Mouse (Mus musculus): Measurements from ENCODE around the gene Nfatc2.

Nfatc2 gene

DNA sequence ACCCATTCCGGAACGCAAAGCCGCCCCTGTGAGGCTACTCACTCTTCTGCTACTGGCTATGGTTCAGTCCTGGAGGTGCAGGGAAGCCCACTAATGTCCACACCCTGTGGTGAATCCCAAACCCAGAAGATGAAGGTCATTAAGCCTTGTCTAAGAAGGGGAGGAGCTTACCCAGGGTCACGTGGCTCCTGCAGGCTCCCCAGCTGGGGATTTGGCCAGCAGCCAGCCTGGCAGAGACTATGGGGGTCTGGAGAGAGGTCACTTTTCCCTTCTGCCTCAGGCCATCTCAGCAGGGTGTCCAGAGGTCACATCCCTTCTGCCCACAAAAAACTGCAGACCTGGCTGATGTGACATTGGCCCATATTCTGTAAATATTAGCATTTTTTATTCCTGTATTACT is 153.9 kb downstream of the Nfatc2 start:
- peak in 1 of 2 experiments; percentile 33 for DNase-seq (ENCODE audit: inconsistent age in 2 of 2, low spot score in 1 of 2)

DNA sequence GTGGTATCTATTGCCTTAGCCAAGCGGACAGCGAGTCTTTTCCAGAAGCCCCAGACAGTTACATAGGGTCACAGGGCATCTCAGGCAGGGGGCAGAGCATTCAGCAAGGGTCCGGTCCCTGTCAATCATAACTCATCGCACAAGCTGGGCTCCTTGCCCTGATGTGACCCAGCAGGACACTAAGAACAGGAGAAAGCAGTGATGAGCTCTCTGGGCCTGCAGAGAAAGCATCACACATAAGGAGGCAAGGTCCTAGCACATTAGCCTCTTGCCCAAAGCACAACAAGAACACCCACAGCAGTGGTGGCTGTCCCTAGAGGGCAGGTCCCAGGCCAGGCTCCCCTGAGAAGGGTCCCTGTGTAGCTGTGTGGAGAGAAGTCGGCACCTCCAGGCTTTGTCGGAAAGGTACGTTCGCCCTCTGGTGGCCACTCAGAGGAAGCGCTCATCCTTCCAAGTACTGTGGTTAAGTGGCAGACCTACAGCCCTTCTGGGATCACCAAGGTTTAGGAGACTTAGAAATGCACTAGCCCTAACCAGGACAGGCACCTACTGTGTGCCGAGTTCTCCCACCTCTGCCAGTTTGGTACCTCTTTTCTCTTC is 156.1 kb downstream of the Nfatc2 start:
- DNase-seq (ENCODE audit: inconsistent age in 2 of 2, low spot score in 1 of 2) = peak; percentile 39 to 80

DNA sequence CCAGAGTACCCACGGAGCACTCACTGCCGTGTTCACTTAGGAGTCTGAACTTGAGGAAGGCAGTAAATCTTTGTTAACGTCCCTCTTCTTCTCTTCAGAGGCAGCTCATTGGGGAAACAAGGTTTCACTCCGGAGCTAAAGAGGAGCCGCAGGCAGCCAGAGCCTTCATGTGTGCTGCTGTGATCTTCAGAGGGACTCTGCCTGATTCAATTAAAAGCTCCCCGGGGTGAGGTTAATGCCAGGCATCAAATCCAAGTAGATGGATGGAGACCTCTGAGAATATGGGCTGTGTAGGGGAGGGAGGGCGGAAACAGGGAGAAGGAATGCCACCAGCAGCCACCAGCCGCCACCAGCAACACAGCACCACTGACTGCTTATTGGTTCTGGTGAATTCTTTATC is 157.3 kb downstream of the Nfatc2 start:
- no peak for DNase-seq (ENCODE audit: inconsistent age in 2 of 2, low spot score in 1 of 2)

DNA sequence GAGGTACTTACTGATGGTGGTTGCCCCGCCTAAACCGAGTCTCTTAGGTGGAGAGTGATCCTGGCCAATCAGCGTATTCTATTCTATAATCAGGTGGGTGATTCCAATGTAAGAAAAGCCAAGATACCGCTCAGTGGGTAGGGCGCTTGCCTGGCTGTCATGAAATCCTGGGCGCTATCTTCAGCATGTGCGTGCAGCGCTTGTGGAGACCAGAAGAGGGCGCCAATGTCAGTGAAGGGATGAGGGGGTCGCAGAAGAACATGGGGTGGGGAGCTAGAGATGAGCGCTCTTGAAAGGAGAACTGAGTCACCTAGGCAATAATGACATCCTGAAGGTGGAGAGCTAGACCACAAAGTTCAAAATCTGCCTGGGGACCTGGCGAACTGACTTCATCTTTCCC is 160.0 kb downstream of the Nfatc2 start:
- no peak for DNase-seq (ENCODE audit: inconsistent age in 2 of 2, low spot score in 1 of 2)

DNA sequence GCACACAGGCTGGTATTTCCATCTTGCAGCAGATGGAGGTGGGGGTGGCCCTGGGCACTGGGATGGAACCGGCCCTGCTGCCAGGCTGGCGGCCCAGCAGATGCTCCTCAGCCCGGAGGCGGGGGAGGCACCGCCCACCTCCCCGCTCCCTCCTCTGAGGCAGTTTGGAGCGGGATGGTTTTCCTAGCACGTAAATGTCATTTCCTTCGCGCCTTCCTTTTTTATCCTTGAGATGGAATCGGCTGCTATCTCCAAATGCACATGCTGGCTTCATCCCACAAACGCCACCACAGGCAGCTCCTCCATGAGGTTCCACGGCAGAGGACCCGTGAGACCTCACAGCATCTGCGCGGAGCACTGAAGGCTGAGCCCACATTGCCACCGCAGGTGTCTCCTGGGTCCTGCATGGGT is 160.5 kb downstream of the Nfatc2 start:
- no peak for DNase-seq (ENCODE audit: inconsistent age in 2 of 2, low spot score in 1 of 2)

DNA sequence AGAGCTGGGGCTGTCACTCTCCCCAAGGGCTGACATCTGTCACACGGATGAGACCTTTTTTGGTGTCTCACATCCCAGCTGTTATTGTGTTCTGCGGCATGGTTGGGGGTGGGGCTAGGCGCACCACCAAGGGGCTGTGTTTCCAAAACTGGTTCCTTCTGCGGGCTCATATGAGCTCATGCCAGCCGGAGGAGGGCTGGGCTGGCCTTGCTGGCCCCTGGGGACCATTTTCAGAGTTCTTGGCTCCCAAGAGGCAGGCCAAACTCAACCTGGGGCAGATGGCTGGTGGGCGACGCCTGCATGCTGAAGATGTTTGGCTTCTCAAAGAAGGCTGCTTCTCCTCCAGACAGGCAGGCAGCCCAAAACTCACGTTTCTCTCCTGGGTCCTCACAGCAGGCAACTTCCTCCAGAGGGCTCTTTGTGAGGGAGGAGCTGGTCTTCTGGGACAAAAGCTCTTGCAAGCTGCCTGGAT is 162.4 kb downstream of the Nfatc2 start:
- no peak for DNase-seq (ENCODE audit: inconsistent age in 2 of 2, low spot score in 1 of 2)

DNA sequence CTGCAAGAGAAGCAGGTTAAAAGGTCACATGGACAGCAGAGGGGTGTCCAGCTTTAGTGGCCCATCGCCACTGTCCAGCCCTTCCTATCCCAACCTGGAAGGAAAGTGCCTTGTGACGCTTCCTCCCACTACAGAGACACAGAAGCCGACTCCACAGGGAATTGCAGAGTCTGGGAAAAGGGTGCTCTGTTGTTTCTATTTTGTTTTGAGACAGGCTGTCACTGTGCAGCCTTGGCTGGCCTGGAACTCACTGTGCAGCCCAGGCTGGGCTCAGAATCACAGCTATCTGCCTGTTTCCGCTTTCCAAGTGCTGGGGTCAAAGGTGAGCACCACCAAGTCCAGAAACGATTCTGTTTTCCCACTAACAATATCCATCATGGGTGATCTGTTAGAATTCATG is 167.3 kb downstream of the Nfatc2 start:
- no peak for DNase-seq (ENCODE audit: inconsistent age in 2 of 2, low spot score in 1 of 2)

DNA sequence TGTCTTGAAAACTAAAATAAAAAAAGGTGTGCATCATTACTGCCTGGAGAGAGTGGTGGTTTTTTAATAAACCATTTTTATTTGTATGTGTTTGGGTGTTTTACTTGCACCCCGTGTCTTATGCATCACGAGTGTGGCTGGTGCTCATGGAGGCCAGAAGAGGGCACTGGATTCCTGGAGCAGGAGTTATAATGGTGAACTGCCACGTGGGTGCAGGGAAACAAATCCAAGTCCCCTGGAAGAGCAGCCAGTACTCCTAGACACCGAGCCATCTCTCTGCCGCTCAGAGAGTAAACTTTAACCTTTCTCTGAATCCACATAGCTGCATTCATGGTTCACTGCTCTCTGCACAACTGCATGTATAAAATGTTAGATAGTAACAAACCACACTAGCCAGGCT is 168.1 kb downstream of the Nfatc2 start:
- no peak for DNase-seq (ENCODE audit: inconsistent age in 2 of 2, low spot score in 1 of 2)

DNA sequence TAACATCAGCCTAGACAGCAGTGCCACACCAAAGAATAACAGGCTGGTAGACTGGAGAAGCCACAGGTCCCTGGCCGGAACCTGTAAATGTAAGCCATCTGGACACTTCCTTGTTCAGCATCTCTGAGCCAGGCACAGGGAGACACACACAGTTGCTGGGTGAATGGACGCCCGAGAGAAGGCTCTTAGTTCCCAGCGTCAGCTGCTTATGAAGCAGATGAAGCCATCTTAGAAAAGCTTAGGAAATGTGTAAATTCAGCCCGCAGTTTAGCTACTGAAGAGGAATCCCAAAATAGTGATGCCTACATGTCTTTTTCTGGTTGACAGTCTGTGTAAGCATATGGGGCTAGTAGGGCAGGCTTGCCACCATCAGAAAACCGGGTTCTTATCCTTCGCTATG is 169.1 kb downstream of the Nfatc2 start:
- DNase-seq (ENCODE audit: inconsistent age in 2 of 2, low spot score in 1 of 2) = no peak

DNA sequence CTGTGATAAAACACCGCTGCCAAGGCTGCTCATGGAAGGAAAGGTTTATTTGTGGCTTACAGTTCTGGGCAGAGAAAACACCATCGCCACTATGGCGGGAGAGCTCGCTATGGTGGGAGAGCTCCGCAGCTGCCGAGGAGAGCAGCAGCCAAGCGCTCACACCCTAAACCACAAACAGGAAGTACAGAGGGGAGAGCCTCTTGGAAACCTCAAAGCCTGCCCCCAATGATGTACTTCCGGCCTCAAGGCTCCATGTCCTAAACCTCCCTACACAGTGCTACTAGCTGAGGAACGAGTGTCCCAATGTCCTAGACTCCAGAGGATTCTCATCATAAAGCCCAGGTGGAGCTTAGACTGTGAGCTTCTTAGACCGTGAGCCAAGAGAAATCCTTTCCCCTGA is 171.9 kb downstream of the Nfatc2 start:
- DNase-seq (ENCODE audit: inconsistent age in 2 of 2, low spot score in 1 of 2) = no peak

DNA sequence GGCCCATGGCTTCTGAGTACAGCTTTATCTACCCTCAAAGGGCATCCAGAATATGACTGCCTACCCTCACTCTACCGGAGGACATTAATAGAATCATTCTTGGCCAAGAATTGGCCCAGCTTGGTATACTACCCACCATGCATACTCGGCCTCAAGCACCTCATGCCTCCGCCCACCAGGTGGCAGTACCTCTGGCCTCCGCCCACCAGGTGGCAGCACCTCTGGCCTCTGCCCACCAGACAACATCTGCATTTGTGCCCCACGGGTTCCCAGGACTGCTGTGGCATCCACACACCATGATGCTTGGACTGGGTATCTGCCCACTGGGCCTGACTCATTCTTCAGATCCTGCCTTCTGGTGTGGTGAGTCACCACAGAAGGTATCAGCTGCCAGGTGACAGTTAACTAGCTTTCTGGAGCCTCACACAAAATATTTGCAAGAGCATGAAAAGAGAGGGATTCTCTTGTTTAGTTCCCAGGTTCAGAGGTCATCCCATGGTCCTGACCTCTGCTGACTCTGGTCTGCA is 173.0 kb downstream of the Nfatc2 start:
- DNase-seq (ENCODE audit: inconsistent age in 2 of 2, low spot score in 1 of 2) = no peak

Data from adrenal gland, adult (tissue).